Mouse (Mus musculus) adrenal gland, postnatal 0 days (tissue): ENCODE results near the gene Arl15. TPM values are rescaled to one million over a fixed set of nuclear protein-coding genes. Genes with fewer than 3 reads are reported as not detected.

Experiments
- polyA plus RNA-seq: library from polyadenylated mRNA; unstranded; fragments of >200 nt; fragmentation: Nextera tagmentation; extraction: Ambion mirVana; gene quantifications from 2 replicates; pipeline ENCODE4 v1.2.1, GENCODE M21; 2015

The Arl15 gene
- 4.3 and 8.5 TPM in 2 replicates for polyA plus RNA-seq

DNA sequence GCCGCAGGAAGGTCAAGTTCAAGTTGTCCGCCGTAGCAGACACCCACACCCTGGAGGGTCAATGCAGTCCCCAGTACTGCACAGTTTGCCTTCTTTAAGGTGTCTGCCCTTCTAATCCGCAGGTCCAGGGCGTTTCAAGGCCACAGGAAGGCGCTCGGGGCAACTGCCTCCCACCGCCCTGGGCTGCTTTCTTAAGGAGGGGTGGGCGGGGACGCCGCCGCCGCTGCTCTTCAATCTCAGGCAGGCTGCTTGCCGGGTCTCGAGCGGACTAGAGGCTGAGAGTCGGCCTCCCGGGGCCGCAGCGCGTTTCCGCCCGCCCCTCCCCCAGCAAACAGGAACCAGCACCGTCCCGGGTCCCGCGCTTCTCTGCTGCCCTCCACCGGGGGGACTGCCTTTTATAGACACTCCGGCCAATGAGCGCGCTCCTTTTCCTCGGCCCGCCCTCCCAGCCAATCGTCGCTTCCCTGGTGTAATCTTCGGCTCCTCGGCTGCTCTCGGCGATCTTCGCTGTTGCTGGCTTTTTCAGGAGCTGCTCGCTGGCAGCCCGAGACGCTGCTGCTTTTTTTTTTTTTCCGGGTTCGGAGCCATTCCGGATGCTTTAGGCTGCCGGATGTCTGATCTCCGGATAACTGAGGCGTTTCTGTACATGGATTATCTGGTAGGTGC is at the start of gene Arl15:
Arl15 (plus strand) TSS at position 467 of the 666 bp plus-strand sequence.

Other genes starting within 250 kb of the Arl15 start
- gene Snx18, start 175.9 kb upstream of the Arl15 start, polyA plus RNA-seq: 19.0 and 20.6 TPM in 2 replicates
- gene Hspb3, start 130.8 kb upstream of the Arl15 start, polyA plus RNA-seq: 0.16 and 1.1 TPM in 2 replicates